Mouse (Mus musculus) stomach, postnatal 0 days (tissue): ENCODE data around the gene Abat.

Experiments
- CTCF ChIP-seq: IDR thresholded peaks from 2 replicates; pipeline ENCODE4 v1.5.1; 2016; ENCODE audit warnings: antibody characterized with exemption, low read depth, mild to moderate bottlenecking, moderate library complexity
- EP300 ChIP-seq: optimal IDR thresholded peaks from 2 replicates; pipeline ENCODE3; 2016; ENCODE audit warnings: antibody characterized with exemption

- TF ChIP-seq EP300 (no peak), CTCF (no peak)
These were observed 951 bp downstream of the Abat start for GRCm38 (mm10) chr16:8514180-8514579.
